Mouse (Mus musculus) forebrain, embryonic 11.5 days (tissue): Measurements from ENCODE around the gene Crygb. TPM values are rescaled to one million over a fixed set of nuclear protein-coding genes. Genes with fewer than 3 reads are reported as not detected.
A peak's percentile ranks its signal among the peaks of the same experiment; 100 is the strongest.

Experiments
- ATAC-seq: fragments of 200-750 bp; cut with Nextera tagmentation; replicated peaks from 2 replicates; pipeline ENCODE4 v1.8.0; 2017; ENCODE audit warnings: moderate TSS enrichment; ENCODE audit not compliant: low FRiP score
- DNase-seq: peaks from one replicate; pipeline ENCODE4 v3.0.0-alpha.2; 2017; ENCODE audit warnings: low spot score
- H3K27ac ChIP-seq: fragments of 300-500 bp; sonication (generic); 2 replicates; pipeline ENCODE4 v1.5.1; 2014; ENCODE audit warnings: low read depth, low read length
- H3K27me3 ChIP-seq: fragments of 300-500 bp; sonication (generic); 2 replicates; pipeline ENCODE4 v1.6.1; 2014; ENCODE audit warnings: mild to moderate bottlenecking, low read length, mixed read lengths; ENCODE audit not compliant: control insufficient read depth, insufficient read depth
- H3K36me3 ChIP-seq: fragments of 300-500 bp; sonication (generic); 2 replicates; pipeline ENCODE4 v1.6.1; 2014; ENCODE audit warnings: mild to moderate bottlenecking, low read length, moderate library complexity, mixed read lengths; ENCODE audit not compliant: control insufficient read depth, insufficient read depth
- H3K4me1 ChIP-seq: fragments of 300-500 bp; sonication (generic); replicated peaks from 2 replicates; pipeline ENCODE4 v1.6.1; 2014; ENCODE audit warnings: low read length, mixed read lengths; ENCODE audit not compliant: control insufficient read depth, insufficient read depth
- H3K4me2 ChIP-seq: fragments of 300-500 bp; sonication (generic); 2 replicates; pipeline ENCODE4 v1.6.1; 2014; ENCODE audit warnings: low read depth, mild to moderate bottlenecking, low read length, moderate library complexity, mixed read lengths; ENCODE audit not compliant: severe bottlenecking
- H3K4me3 ChIP-seq: fragments of 300-500 bp; sonication (generic); 2 replicates; pipeline ENCODE4 v1.5.1; 2014; ENCODE audit warnings: low read depth, low read length
- H3K9ac ChIP-seq: fragments of 300-500 bp; sonication (generic); 2 replicates; pipeline ENCODE4 v1.6.1; 2014; ENCODE audit warnings: low read length
- H3K9me3 ChIP-seq: fragments of 300-500 bp; sonication (generic); 2 replicates; pipeline ENCODE4 v1.6.1; 2016; ENCODE audit warnings: low read length, mixed read lengths; ENCODE audit not compliant: control insufficient read depth
- WGBS: fragments of 180-500 bp; shearing (Covaris S2); extraction: QIAGEN DNeasy Blood & Tissue Kit; methylation state at CpG from one replicate; pipeline ENCODE4 v1.1.7; 2014; 5-methylcytosine and 5-hydroxymethylcytosine counted together
- polyA plus RNA-seq: library from polyadenylated mRNA; unstranded; fragments of >200 nt; fragmentation: Nextera tagmentation; extraction: Ambion mirVana; gene quantifications from 2 replicates; pipeline ENCODE4 v1.2.1, GENCODE M21; 2014

Gene Crygb
- polyA plus RNA-seq, 1 experiment from 2014 or later, result not detected

GRCm38 (mm10) chr1:65112807-65113196 is 30.7 kb upstream of the Crygb start:
- DNase-seq (no peak), ATAC-seq (no peak)

GRCm38 (mm10) chr1:65112031-65112806 is 30.1 kb upstream of the Crygb start:
- Histone ChIP-seq H3K9ac (no peak overlapping the region), H3K27me3 (no peaks in the 10 kb centered on the region), H3K4me1 (no peaks in the 10 kb centered on the region), H3K4me3 (no peak overlapping the region), H3K4me2 (no peak overlapping the region), H3K27ac (no peak overlapping the region), H3K9me3 (no peaks in the 10 kb centered on the region), H3K36me3 (no peaks in the 10 kb centered on the region)
- DNase-seq (peak; percentile 88), ATAC-seq (peak; percentile 65; the same call in 1 of the 2 replicates)
- WGBS, result 18% methylated on average over 8 of the region's 8 CpGs

More at GRCm38 (mm10) chr1:65112807-65113196, 30.7 kb upstream of the Crygb start:
- H3K27me3 ChIP-seq, result no peaks in the 10 kb centered on the region
- H3K4me1 ChIP-seq, result no peaks in the 10 kb centered on the region
- H3K27ac ChIP-seq, result no peak overlapping the region
- WGBS, result 71% methylated on average over 14 of the region's 14 CpGs
- no peak overlapping the region for H3K9ac ChIP-seq
- H3K36me3 ChIP-seq, result no peaks in the 10 kb centered on the region
- H3K4me3 ChIP-seq, result no peak overlapping the region
- no peak overlapping the region for H3K4me2 ChIP-seq
- H3K9me3 ChIP-seq, result no peaks in the 10 kb centered on the region

- Histone ChIP-seq H3K9me3 (no peaks in the 10 kb centered on the region), H3K9ac (no peak overlapping the region), H3K36me3 (no peaks in the 10 kb centered on the region), H3K27ac (no peak overlapping the region), H3K4me1 (no peaks in the 10 kb centered on the region), H3K4me2 (no peak overlapping the region), H3K4me3 (no peak overlapping the region), H3K27me3 (no peaks in the 10 kb centered on the region)
- 79% methylated on average over 25 of the region's 25 CpGs for WGBS
- no peak for ATAC-seq
- no peak for DNase-seq
Observed at GRCm38 (mm10) chr1:65109756-65110435, 27.8 kb upstream of the Crygb start.

- no peak overlapping the region for H3K4me3 ChIP-seq
- no peaks in the 10 kb centered on the region for H3K36me3 ChIP-seq
- no peak overlapping the region for H3K27ac ChIP-seq
- no peaks in the 10 kb centered on the region for H3K27me3 ChIP-seq
- no peaks in the 10 kb centered on the region for H3K4me1 ChIP-seq
- WGBS, result 91% methylated on average over 8 of the region's 8 CpGs
- DNase-seq (no peak), ATAC-seq (no peak)
- H3K9ac ChIP-seq, result no peak overlapping the region
- no peak overlapping the region for H3K4me2 ChIP-seq
- H3K9me3 ChIP-seq, result no peaks in the 10 kb centered on the region
Observed at GRCm38 (mm10) chr1:65109196-65109595, 27.1 kb upstream of the Crygb start.

- Histone ChIP-seq H3K4me1 (no peaks in the 10 kb centered on the region), H3K4me2 (no peak overlapping the region), H3K9me3 (no peaks in the 10 kb centered on the region), H3K27ac (no peak overlapping the region), H3K27me3 (no peaks in the 10 kb centered on the region), H3K4me3 (no peak overlapping the region), H3K36me3 (no peaks in the 10 kb centered on the region), H3K9ac (no peak overlapping the region)
- WGBS, result 91% methylated on average over 10 of the region's 10 CpGs
- DNase-seq, result no peak
- no peak for ATAC-seq
Observed at GRCm38 (mm10) chr1:65107654-65108279, 25.7 kb upstream of the Crygb start.

- H3K27me3 ChIP-seq, result no peaks in the 10 kb centered on the region
- H3K9me3 ChIP-seq, result no peaks in the 10 kb centered on the region
- H3K27ac ChIP-seq, result no peak within 1 kb of the TSS
- 87% methylated on average over 11 of the region's 11 CpGs for WGBS
- H3K36me3 ChIP-seq, result no peaks in the 10 kb centered on the region
- H3K4me1 ChIP-seq, result no peaks in the 10 kb centered on the region
- H3K4me2 ChIP-seq, result no peak within 1 kb of the TSS
- ATAC-seq (no peak), DNase-seq (no peak)
- H3K4me3 ChIP-seq, result no peak within 1 kb of the TSS
- no peak within 1 kb of the TSS for H3K9ac ChIP-seq
Observed at GRCm38 (mm10) chr1:65103273-65103672, 21.2 kb upstream of the Crygb start, which contains the start of gene Cryga. TSS of gene Cryga (minus strand) at chr1:65103373.

DNA sequence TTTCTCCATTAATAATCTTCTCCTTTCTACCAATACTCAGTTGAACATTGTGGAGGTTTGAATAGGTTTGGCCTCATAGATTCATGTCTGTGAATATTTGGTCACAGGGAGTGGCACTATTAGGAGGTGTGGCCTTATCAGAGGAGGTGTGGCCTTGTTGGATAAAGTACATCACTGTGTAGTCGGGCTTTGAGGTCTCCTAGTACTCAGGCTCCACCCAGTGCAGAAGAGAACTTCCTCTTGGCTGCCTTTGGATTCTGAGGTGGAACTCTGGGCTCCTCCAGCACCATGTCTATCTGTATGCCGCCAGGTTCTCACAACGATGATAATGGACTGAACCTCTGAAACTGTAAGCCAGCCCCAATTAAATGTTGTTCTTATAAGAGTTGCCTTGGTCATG is 14.9 kb upstream of the Crygb start:
- H3K4me3 ChIP-seq, result no peak overlapping the region
- no peak for DNase-seq
- H3K4me2 ChIP-seq, result no peak overlapping the region
- no peak overlapping the region for H3K9ac ChIP-seq
- ATAC-seq, result no peak
- no peak overlapping the region for H3K27ac ChIP-seq
- H3K36me3 ChIP-seq, result no peaks in the 10 kb centered on the region
- no peaks in the 10 kb centered on the region for H3K4me1 ChIP-seq
- H3K27me3 ChIP-seq, result no peaks in the 10 kb centered on the region
- 84% methylated on average over 3 of the region's 3 CpGs for WGBS
- H3K9me3 ChIP-seq, result no peaks in the 10 kb centered on the region

- ATAC-seq (no peak), DNase-seq (no peak)
- Histone ChIP-seq H3K9ac (no peak overlapping the region), H3K27me3 (no peaks in the 10 kb centered on the region), H3K4me2 (no peak overlapping the region), H3K9me3 (no peaks in the 10 kb centered on the region), H3K4me3 (no peak overlapping the region), H3K36me3 (no peaks in the 10 kb centered on the region), H3K4me1 (no peaks in the 10 kb centered on the region), H3K27ac (no peak overlapping the region)
- 91% methylated on average over 3 of the region's 3 CpGs for WGBS
Observed at GRCm38 (mm10) chr1:65091566-65091965, 9.5 kb upstream of the Crygb start.
